Mouse (Mus musculus) olfactory bulb, adult 2 months (tissue): ENCODE data around the gene Isg20.

ENCODE experiments used
- CTCF ChIP-seq: fragments of 200-500 bp; IDR thresholded peaks from 2 replicates; pipeline ENCODE4 v1.5.1; 2012; ENCODE audit warnings: low read depth, mild to moderate bottlenecking, low read length, moderate library complexity; ENCODE audit not compliant: insufficient read depth
- POLR2A ChIP-seq: fragments of 200-500 bp; IDR thresholded peaks from 2 replicates; pipeline ENCODE4 v1.6.1; 2012; ENCODE audit warnings: mild to moderate bottlenecking, low read depth, low read length, moderate library complexity; ENCODE audit not compliant: insufficient read depth

DNA sequence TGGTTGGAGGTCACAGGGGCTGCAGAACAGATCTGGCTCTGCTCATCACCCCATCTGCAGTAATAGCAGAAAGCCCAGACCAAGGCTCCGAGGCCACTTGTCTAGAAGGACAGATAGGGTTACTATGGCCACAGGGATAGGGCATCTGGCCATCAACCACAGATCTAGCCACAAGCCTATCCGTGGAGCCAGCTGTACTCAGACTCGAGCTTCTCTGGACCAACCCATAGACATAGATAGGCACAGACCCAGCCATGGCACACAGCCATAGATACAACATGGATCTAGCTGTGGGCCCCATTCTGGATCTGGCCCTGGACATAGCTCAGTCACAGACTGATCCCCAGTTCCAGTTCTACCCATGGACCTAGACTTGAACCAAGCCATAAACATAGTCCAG, 27.7 kb downstream of the Isg20 start:
- TF ChIP-seq POLR2A, result no peak
- no peak for TF ChIP-seq CTCF
